Mouse (Mus musculus): ENCODE measurements at regions not wholly inside any gene's neighbourhood (a gene's known extent, or its start where the extent isn't known, plus 50 kb on each side); places are given as distances from the start of the nearest gene placed in this dataset.

- Histone ChIP-seq H3K36me3 (ENCODE audit: insufficient read depth, low read length) (no peaks in the 10 kb centered on the region), H3K9me3 (ENCODE audit: low read length) (no peaks in the 10 kb centered on the region), H3K27me3 (ENCODE audit: insufficient read depth, low read length) (peaks cover 10% of the 10 kb centered on the region), H3K4me3 (replicated peaks; ENCODE audit: low read length) (no peak overlapping the region), H3K4me1 (replicated peaks; ENCODE audit: low read depth, low read length) (peaks cover 3% of the 10 kb centered on the region)
- TF ChIP-seq POU5F1 (IDR thresholded peaks at IDR 0.05; ENCODE audit: borderline replicate concordance, low read length) (no peak), NANOG (IDR thresholded peaks at IDR 0.05; ENCODE audit: borderline replicate concordance, low read length) (no peak), CTCF (conservative IDR thresholded peaks at IDR 0.05; ENCODE audit: low read length) (peak; percentile 56)
These were observed 285.7 kb upstream of the Gm10131 start for GRCm38 (mm10) chr8:34397225-34397582.

GRCm38 (mm10) chr8:34392981-34393828, 281.7 kb upstream of the Gm10131 start:
- H3K4me1 ChIP-seq (replicated peaks; ENCODE audit: low read depth, low read length) = peaks cover 3% of the 10 kb centered on the region
- TF ChIP-seq CTCF (conservative IDR thresholded peaks at IDR 0.05; ENCODE audit: low read length) (no peak), POU5F1 (IDR thresholded peaks at IDR 0.05; ENCODE audit: borderline replicate concordance, low read length) (no peak), NANOG (IDR thresholded peaks at IDR 0.05; ENCODE audit: borderline replicate concordance, low read length) (no peak)
- H3K36me3 ChIP-seq (ENCODE audit: insufficient read depth, low read length) = no peaks in the 10 kb centered on the region
- H3K4me3 ChIP-seq (replicated peaks; ENCODE audit: low read length) = no peak overlapping the region
- H3K9me3 ChIP-seq (ENCODE audit: low read length) = no peaks in the 10 kb centered on the region
- H3K27me3 ChIP-seq (ENCODE audit: insufficient read depth, low read length) = peaks cover 10% of the 10 kb centered on the region; the same call in 1 of the 2 replicates

- Histone ChIP-seq H3K9me3 (ENCODE audit: low read length) (no peaks in the 10 kb centered on the region), H3K4me3 (replicated peaks; ENCODE audit: low read length) (no peak overlapping the region), H3K4me1 (replicated peaks; ENCODE audit: low read depth, low read length) (peaks cover under 1% of the 10 kb centered on the region; the same call in 1 of the 2 replicates), H3K36me3 (ENCODE audit: insufficient read depth, low read length) (no peaks in the 10 kb centered on the region), H3K27me3 (ENCODE audit: insufficient read depth, low read length) (peaks cover 10% of the 10 kb centered on the region; the same call in 1 of the 2 replicates)
- TF ChIP-seq POU5F1 (IDR thresholded peaks at IDR 0.05; ENCODE audit: borderline replicate concordance, low read length) (no peak), CTCF (conservative IDR thresholded peaks at IDR 0.05; ENCODE audit: low read length) (no peak), NANOG (IDR thresholded peaks at IDR 0.05; ENCODE audit: borderline replicate concordance, low read length) (no peak)
These were observed 280.9 kb upstream of the Gm10131 start for GRCm38 (mm10) chr8:34392208-34392980.

- Histone ChIP-seq H3K27me3 (ENCODE audit: insufficient read depth, low read length) (peaks cover 3% of the 10 kb centered on the region; the same call in 1 of the 2 replicates), H3K36me3 (ENCODE audit: insufficient read depth, low read length) (no peaks in the 10 kb centered on the region), H3K4me3 (replicated peaks; ENCODE audit: low read length) (no peak overlapping the region), H3K9me3 (ENCODE audit: low read length) (no peaks in the 10 kb centered on the region), H3K4me1 (replicated peaks; ENCODE audit: low read depth, low read length) (no peaks in the 10 kb centered on the region)
- TF ChIP-seq POU5F1 (IDR thresholded peaks at IDR 0.05; ENCODE audit: borderline replicate concordance, low read length) (no peak), CTCF (conservative IDR thresholded peaks at IDR 0.05; ENCODE audit: low read length) (no peak)
These were observed 274.4 kb upstream of the Gm10131 start for GRCm38 (mm10) chr8:34385806-34386439.

GRCm38 (mm10) chr8:34380615-34381014, 269.1 kb upstream of the Gm10131 start:
- H3K9me3 ChIP-seq (ENCODE audit: low read length) = peaks cover 2% of the 10 kb centered on the region; the same call in 1 of the 2 replicates
- H3K4me3 ChIP-seq (replicated peaks; ENCODE audit: low read length) = no peak overlapping the region
- no peaks in the 10 kb centered on the region for H3K4me1 ChIP-seq (replicated peaks; ENCODE audit: low read depth, low read length)
- no peaks in the 10 kb centered on the region for H3K36me3 ChIP-seq (ENCODE audit: insufficient read depth, low read length)
- TF ChIP-seq NANOG (IDR thresholded peaks at IDR 0.05; ENCODE audit: borderline replicate concordance, low read length) (no peak), CTCF (conservative IDR thresholded peaks at IDR 0.05; ENCODE audit: low read length) (no peak), POU5F1 (IDR thresholded peaks at IDR 0.05; ENCODE audit: borderline replicate concordance, low read length) (no peak)
- H3K27me3 ChIP-seq (ENCODE audit: insufficient read depth, low read length) = no peaks in the 10 kb centered on the region; the same call in 1 of the 2 replicates

GRCm38 (mm10) chr8:34377154-34377553, 265.6 kb upstream of the Gm10131 start:
- TF ChIP-seq NANOG (IDR thresholded peaks at IDR 0.05; ENCODE audit: borderline replicate concordance, low read length) (no peak), POU5F1 (IDR thresholded peaks at IDR 0.05; ENCODE audit: borderline replicate concordance, low read length) (no peak), CTCF (conservative IDR thresholded peaks at IDR 0.05; ENCODE audit: low read length) (no peak)
- Histone ChIP-seq H3K9me3 (ENCODE audit: low read length) (peaks cover 33% of the 10 kb centered on the region), H3K36me3 (ENCODE audit: insufficient read depth, low read length) (no peaks in the 10 kb centered on the region), H3K27me3 (ENCODE audit: insufficient read depth, low read length) (no peaks in the 10 kb centered on the region; the same call in 1 of the 2 replicates), H3K4me1 (replicated peaks; ENCODE audit: low read depth, low read length) (no peaks in the 10 kb centered on the region), H3K4me3 (replicated peaks; ENCODE audit: low read length) (no peak overlapping the region)

- TF ChIP-seq NANOG (IDR thresholded peaks at IDR 0.05; ENCODE audit: borderline replicate concordance, low read length) (no peak), POU5F1 (IDR thresholded peaks at IDR 0.05; ENCODE audit: borderline replicate concordance, low read length) (no peak), CTCF (conservative IDR thresholded peaks at IDR 0.05; ENCODE audit: low read length) (no peak)
- H3K27me3 ChIP-seq (ENCODE audit: insufficient read depth, low read length) = no peaks in the 10 kb centered on the region
- no peaks in the 10 kb centered on the region for H3K4me1 ChIP-seq (replicated peaks; ENCODE audit: low read depth, low read length)
- no peaks in the 10 kb centered on the region for H3K36me3 ChIP-seq (ENCODE audit: insufficient read depth, low read length)
- no peak overlapping the region for H3K4me3 ChIP-seq (replicated peaks; ENCODE audit: low read length)
- H3K9me3 ChIP-seq (ENCODE audit: low read length) = peaks cover 40% of the 10 kb centered on the region
These were observed 262.7 kb upstream of the Gm10131 start for GRCm38 (mm10) chr8:34374242-34374641.

GRCm38 (mm10) chr8:34372666-34372980, 261.1 kb upstream of the Gm10131 start:
- Histone ChIP-seq H3K4me1 (replicated peaks; ENCODE audit: low read depth, low read length) (no peaks in the 10 kb centered on the region), H3K27me3 (ENCODE audit: insufficient read depth, low read length) (no peaks in the 10 kb centered on the region), H3K4me3 (replicated peaks; ENCODE audit: low read length) (no peak overlapping the region), H3K36me3 (ENCODE audit: insufficient read depth, low read length) (no peaks in the 10 kb centered on the region), H3K9me3 (ENCODE audit: low read length) (peaks cover 40% of the 10 kb centered on the region)
- TF ChIP-seq CTCF (conservative IDR thresholded peaks at IDR 0.05; ENCODE audit: low read length) (no peak), NANOG (IDR thresholded peaks at IDR 0.05; ENCODE audit: borderline replicate concordance, low read length) (no peak), POU5F1 (IDR thresholded peaks at IDR 0.05; ENCODE audit: borderline replicate concordance, low read length) (no peak)

All from E14TG2a.4 (cell line).